Mouse (Mus musculus) embryonic facial prominence, embryonic 11.5 days (tissue): ENCODE data around the gene Cd207. TPM values are rescaled to one million over a fixed set of nuclear protein-coding genes. Genes with fewer than 3 reads are reported as not detected.

Source experiments
- ATAC-seq: fragments of 200-750 bp; cut with Nextera tagmentation; replicated peaks from 2 replicates; pipeline ENCODE4 v1.8.0; 2017; ENCODE audit warnings: low read depth; ENCODE audit not compliant: insufficient number of reproducible peaks, low FRiP score, low TSS enrichment
- DNase-seq: peaks from one replicate; pipeline ENCODE4 v3.0.0-alpha.2; 2015; ENCODE audit warnings: low spot score
- H3K27ac ChIP-seq: fragments of 300-500 bp; sonication (generic); replicated peaks from 2 replicates; pipeline ENCODE4 v1.5.1; 2014; ENCODE audit warnings: mild to moderate bottlenecking, low read depth, low read length, control low read depth
- H3K27me3 ChIP-seq: fragments of 300-500 bp; sonication (generic); 2 replicates; pipeline ENCODE4 v1.6.1; 2014; ENCODE audit warnings: mild to moderate bottlenecking, low read length, moderate library complexity, mixed read lengths; ENCODE audit not compliant: control insufficient read depth, insufficient read depth
- H3K36me3 ChIP-seq: fragments of 300-500 bp; sonication (generic); replicated peaks from 2 replicates; pipeline ENCODE4 v1.6.1; 2014; ENCODE audit warnings: low read depth, mild to moderate bottlenecking, low read length, moderate library complexity, mixed read lengths; ENCODE audit not compliant: control insufficient read depth, insufficient read depth
- H3K4me1 ChIP-seq: fragments of 300-500 bp; sonication (generic); 2 replicates; pipeline ENCODE4 v1.6.1; 2014; ENCODE audit warnings: low read length, mixed read lengths; ENCODE audit not compliant: control insufficient read depth, insufficient read depth
- H3K4me2 ChIP-seq: fragments of 300-500 bp; sonication (generic); 2 replicates; pipeline ENCODE4 v1.6.1; 2014; ENCODE audit warnings: low read depth, mild to moderate bottlenecking, control low read depth, low read length, moderate library complexity
- H3K4me3 ChIP-seq: fragments of 300-500 bp; sonication (generic); 2 replicates; pipeline ENCODE4 v1.5.1; 2014; ENCODE audit warnings: low read depth, low read length, control low read depth
- H3K9ac ChIP-seq: fragments of 300-500 bp; sonication (generic); replicated peaks from 2 replicates; pipeline ENCODE4 v1.6.1; 2014; ENCODE audit warnings: mild to moderate bottlenecking, control low read depth, low read length
- H3K9me3 ChIP-seq: fragments of 300-500 bp; sonication (generic); replicated peaks from 2 replicates; pipeline ENCODE4 v1.6.1; 2016; ENCODE audit warnings: mild to moderate bottlenecking, low read length, inconsistent platforms, mixed read lengths; ENCODE audit not compliant: control insufficient read depth
- WGBS: fragments of 180-500 bp; shearing (Covaris S2); extraction: QIAGEN DNeasy Blood & Tissue Kit; methylation state at CpG from one replicate; pipeline ENCODE4 v1.1.7; 2014; 5-methylcytosine and 5-hydroxymethylcytosine counted together
- polyA plus RNA-seq: library from polyadenylated mRNA; unstranded; fragments of >200 nt; fragmentation: Nextera tagmentation; extraction: Ambion mirVana; gene quantifications from 2 replicates; pipeline ENCODE4 v1.2.1, GENCODE M21; 2014

Gene Cd207
- polyA plus RNA-seq, 1 experiment from 2014 or later, result not detected

DNA sequence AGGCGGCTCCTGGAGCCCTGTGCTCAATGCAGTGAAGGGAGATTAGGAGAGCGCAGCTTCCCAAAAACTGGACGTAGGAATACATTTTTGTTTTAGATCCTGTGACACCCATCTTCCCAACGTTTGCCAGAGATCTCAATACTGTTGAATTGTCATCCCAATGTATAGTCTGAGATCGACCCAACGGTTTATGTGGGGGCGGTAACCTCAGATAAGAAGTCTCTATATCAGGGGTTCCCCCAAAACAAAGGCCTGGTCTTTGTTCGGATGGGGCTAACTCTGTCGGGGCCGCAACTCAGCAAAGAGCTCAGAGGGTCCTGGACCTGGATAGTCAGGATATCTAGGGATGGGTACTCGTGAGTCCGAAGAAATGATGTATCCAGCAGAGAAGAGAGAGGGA lies 15.3 kb upstream of the Cd207 start:
- H3K9ac ChIP-seq, result no peak overlapping the region
- DNase-seq, result no peak

GRCm38 (mm10) chr6:83690936-83691335 lies 13.3 kb upstream of the Cd207 start:
- Histone ChIP-seq H3K27me3 (peaks cover 46% of the 10 kb centered on the region), H3K9ac (no peak overlapping the region), H3K9me3 (no peaks in the 10 kb centered on the region), H3K4me2 (no peak overlapping the region), H3K27ac (no peak overlapping the region), H3K4me1 (no peaks in the 10 kb centered on the region), H3K36me3 (no peaks in the 10 kb centered on the region), H3K4me3 (no peak overlapping the region)
- WGBS, result 51% methylated on average over 2 of the region's 2 CpGs
- no peak for ATAC-seq
- no peak for DNase-seq

More for the DNA sequence above, 15.3 kb upstream of the Cd207 start:
- H3K4me1 ChIP-seq, result no peaks in the 10 kb centered on the region
- no peak overlapping the region for H3K4me3 ChIP-seq
- H3K27ac ChIP-seq, result no peak overlapping the region
- no peak for ATAC-seq
- WGBS, result 2% methylated on average over 12 of the region's 12 CpGs
- H3K9me3 ChIP-seq, result no peaks in the 10 kb centered on the region
- no peak overlapping the region; the same call in 1 of the 2 replicates for H3K4me2 ChIP-seq
- peaks cover 66% of the 10 kb centered on the region for H3K27me3 ChIP-seq
- H3K36me3 ChIP-seq, result no peaks in the 10 kb centered on the region

DNA sequence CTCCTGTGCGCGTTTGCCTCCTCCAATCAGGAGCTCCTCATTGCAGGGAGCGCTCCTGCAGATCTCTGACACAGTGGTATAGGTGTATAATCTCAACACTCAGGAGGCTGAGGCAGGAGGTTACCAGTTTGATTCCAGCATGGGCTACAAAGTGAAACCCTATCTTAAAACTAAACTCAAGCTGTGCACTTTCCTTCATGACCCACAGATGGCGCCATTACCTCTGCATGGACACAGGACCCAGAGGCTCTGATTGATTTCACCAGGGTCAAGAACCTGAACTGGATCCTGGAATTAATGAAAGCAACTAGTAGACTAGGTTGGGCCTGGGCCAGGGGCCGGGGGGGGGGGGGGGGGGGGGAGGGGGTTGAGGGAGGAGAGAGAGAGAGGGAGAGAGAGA lies 12.6 kb upstream of the Cd207 start:
- Histone ChIP-seq H3K9me3 (no peaks in the 10 kb centered on the region), H3K36me3 (no peaks in the 10 kb centered on the region), H3K27ac (no peak overlapping the region), H3K4me1 (no peaks in the 10 kb centered on the region), H3K27me3 (peaks cover 40% of the 10 kb centered on the region), H3K4me3 (no peak overlapping the region), H3K4me2 (no peak overlapping the region), H3K9ac (no peak overlapping the region)
- 24% methylated on average over 4 of the region's 5 CpGs for WGBS
- DNase-seq, result peak; percentile 77
- no peak for ATAC-seq

GRCm38 (mm10) chr6:83689374-83689773 lies 11.7 kb upstream of the Cd207 start:
- no peaks in the 10 kb centered on the region for H3K9me3 ChIP-seq
- DNase-seq (no peak), ATAC-seq (no peak)
- H3K4me1 ChIP-seq, result no peaks in the 10 kb centered on the region
- H3K4me3 ChIP-seq, result no peak overlapping the region
- H3K36me3 ChIP-seq, result no peaks in the 10 kb centered on the region
- peaks cover 31% of the 10 kb centered on the region for H3K27me3 ChIP-seq
- no peak overlapping the region for H3K4me2 ChIP-seq
- no peak overlapping the region for H3K9ac ChIP-seq
- 83% methylated on average over 4 of the region's 4 CpGs for whole genome bisulfite sequencing
- no peak overlapping the region for H3K27ac ChIP-seq

- H3K36me3 ChIP-seq, result no peaks in the 10 kb centered on the region
- WGBS, result 7% methylated on average over 4 of the region's 4 CpGs
Observed at GRCm38 (mm10) chr6:83673395-83673794, 4.3 kb downstream of the Cd207 start.

DNA sequence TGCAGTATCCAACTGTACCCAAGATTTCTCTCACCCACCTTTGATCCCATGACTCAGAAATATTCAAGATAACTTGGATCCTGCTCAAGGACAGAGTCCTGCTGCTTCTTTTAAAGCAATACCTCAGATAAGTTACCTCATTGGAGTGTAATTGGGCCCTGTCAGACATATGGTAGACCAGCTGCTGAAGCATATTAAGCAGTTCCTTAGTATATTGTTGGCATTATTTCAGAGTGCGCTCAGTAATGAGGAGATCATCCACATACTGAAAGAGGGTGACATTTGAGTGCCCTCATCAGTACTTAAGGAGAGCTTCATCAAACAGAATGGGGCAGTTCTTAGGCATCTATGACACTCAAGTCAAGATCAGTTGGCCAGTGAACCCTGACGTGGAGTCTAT lies 12.6 kb downstream of the Cd207 start:
- H3K9me3 ChIP-seq, result no peaks in the 10 kb centered on the region
- no peaks in the 10 kb centered on the region for H3K4me1 ChIP-seq
- H3K36me3 ChIP-seq, result no peaks in the 10 kb centered on the region
- WGBS, result 84% methylated on average over 2 of the region's 2 CpGs
- ATAC-seq, result no peak
- no peaks in the 10 kb centered on the region for H3K27me3 ChIP-seq
- H3K4me3 ChIP-seq, result no peak overlapping the region
- no peak for DNase-seq
- no peak overlapping the region for H3K4me2 ChIP-seq
- H3K9ac ChIP-seq, result no peak overlapping the region
- H3K27ac ChIP-seq, result no peak overlapping the region

More at GRCm38 (mm10) chr6:83673395-83673794, 4.3 kb downstream of the Cd207 start:
- no peaks in the 10 kb centered on the region for H3K27me3 ChIP-seq
- ATAC-seq, result no peak
- H3K4me3 ChIP-seq, result no peak overlapping the region
- H3K4me2 ChIP-seq, result no peak overlapping the region
- H3K9ac ChIP-seq, result no peak overlapping the region
- DNase-seq, result peak; percentile 88
- no peaks in the 10 kb centered on the region for H3K9me3 ChIP-seq
- no peaks in the 10 kb centered on the region for H3K4me1 ChIP-seq
- no peak overlapping the region for H3K27ac ChIP-seq

GRCm38 (mm10) chr6:83660821-83661220 lies 16.8 kb downstream of the Cd207 start:
- H3K27me3 ChIP-seq, result no peaks in the 10 kb centered on the region
- no peaks in the 10 kb centered on the region for H3K4me1 ChIP-seq
- H3K9ac ChIP-seq, result no peak overlapping the region
- H3K4me3 ChIP-seq, result no peak overlapping the region
- no peaks in the 10 kb centered on the region for H3K36me3 ChIP-seq
- ATAC-seq, result no peak
- no peak overlapping the region for H3K27ac ChIP-seq
- WGBS, result 83% methylated on average over 4 of the region's 4 CpGs
- no peak overlapping the region for H3K4me2 ChIP-seq
- DNase-seq, result no peak
- no peaks in the 10 kb centered on the region for H3K9me3 ChIP-seq

- H3K27ac ChIP-seq, result no peak within 1 kb of the TSS
- no peaks in the 10 kb centered on the region for H3K36me3 ChIP-seq
- H3K9ac ChIP-seq, result no peak within 1 kb of the TSS
- DNase-seq (no peak), ATAC-seq (no peak)
- H3K4me2 ChIP-seq, result no peak within 1 kb of the TSS
- no peaks in the 10 kb centered on the region for H3K9me3 ChIP-seq
- H3K27me3 ChIP-seq, result no peaks in the 10 kb centered on the region
- no peaks in the 10 kb centered on the region for H3K4me1 ChIP-seq
- no peak within 1 kb of the TSS for H3K4me3 ChIP-seq
- 90% methylated on average over 2 of the region's 2 CpGs for WGBS
Observed at GRCm38 (mm10) chr6:83656087-83656486, 21.6 kb downstream of the Cd207 start, which contains the start of gene Clec4f. Clec4f (minus strand) TSS chr6:83656187.
